Mouse (Mus musculus) erythroblast, embryonic 14.5 days (primary cell): Measurements from ENCODE around the gene Adamtsl3. TPM values are rescaled to one million over a fixed set of nuclear protein-coding genes. Genes with fewer than 3 reads are reported as not detected.

Experiments used
- H3K27me3 ChIP-seq: 2 replicates; pipeline ENCODE4 v1.6.1; 2012; ENCODE audit warnings: inconsistent platforms; ENCODE audit not compliant: control insufficient read depth
- H3K36me3 ChIP-seq: 2 replicates; pipeline ENCODE4 v1.6.1; 2012; ENCODE audit warnings: mild to moderate bottlenecking, inconsistent platforms; ENCODE audit not compliant: control insufficient read depth
- H3K4me1 ChIP-seq: 2 replicates; pipeline ENCODE4 v1.6.1; 2012; ENCODE audit warnings: inconsistent platforms; ENCODE audit not compliant: control insufficient read depth
- H3K4me3 ChIP-seq: replicated peaks from 2 replicates; pipeline ENCODE3; 2012; ENCODE audit warnings: moderate library complexity, mild to moderate bottlenecking, inconsistent platforms
- H3K9me3 ChIP-seq: 2 replicates; pipeline ENCODE4 v1.6.1; 2012; ENCODE audit warnings: low read length, inconsistent platforms, mixed read lengths; ENCODE audit not compliant: control insufficient read depth
- GATA1 ChIP-seq: IDR thresholded peaks from 2 replicates; pipeline ENCODE4 v1.6.1; 2012; ENCODE audit warnings: low read length, inconsistent platforms, mixed read lengths
- TAL1 ChIP-seq: IDR thresholded peaks from 3 replicates; pipeline ENCODE4 v1.6.1; 2012; ENCODE audit warnings: low read length, inconsistent platforms, mixed read lengths
- polyA plus RNA-seq: library from polyadenylated mRNA; stranded (reverse); fragments of >175 nt; gene quantifications from 2 replicates; pipeline ENCODE4 v1.2.3, GENCODE M21; 2012

Adamtsl3 gene
- polyA plus RNA-seq, 1 experiment = not detected

GRCm38 (mm10) chr7:82423602-82424001, 88.1 kb downstream of the Adamtsl3 start:
- no peaks in the 10 kb centered on the region for H3K4me1 ChIP-seq
- no peaks in the 10 kb centered on the region for H3K27me3 ChIP-seq
- H3K4me3 ChIP-seq = no peak overlapping the region
- H3K36me3 ChIP-seq = no peaks in the 10 kb centered on the region
- TF ChIP-seq GATA1 (no peak), TAL1 (no peak)
- no peaks in the 10 kb centered on the region for H3K9me3 ChIP-seq

GRCm38 (mm10) chr7:82424281-82424680, 88.8 kb downstream of the Adamtsl3 start:
- Histone ChIP-seq H3K4me3 (no peak overlapping the region), H3K27me3 (no peaks in the 10 kb centered on the region), H3K9me3 (no peaks in the 10 kb centered on the region), H3K36me3 (no peaks in the 10 kb centered on the region), H3K4me1 (no peaks in the 10 kb centered on the region)
- TF ChIP-seq GATA1 (no peak), TAL1 (no peak)

GRCm38 (mm10) chr7:82425374-82425773, 89.9 kb downstream of the Adamtsl3 start:
- no peaks in the 10 kb centered on the region for H3K9me3 ChIP-seq
- H3K4me1 ChIP-seq = no peaks in the 10 kb centered on the region
- H3K4me3 ChIP-seq = no peak overlapping the region
- no peak for TF ChIP-seq TAL1
- TF ChIP-seq GATA1 = no peak
- no peaks in the 10 kb centered on the region for H3K27me3 ChIP-seq
- no peaks in the 10 kb centered on the region for H3K36me3 ChIP-seq

GRCm38 (mm10) chr7:82429447-82429846, 94.0 kb downstream of the Adamtsl3 start:
- no peaks in the 10 kb centered on the region for H3K36me3 ChIP-seq
- H3K9me3 ChIP-seq = no peaks in the 10 kb centered on the region
- TF ChIP-seq GATA1 (no peak), TAL1 (no peak)
- H3K4me1 ChIP-seq = no peaks in the 10 kb centered on the region
- H3K4me3 ChIP-seq = no peak overlapping the region
- no peaks in the 10 kb centered on the region for H3K27me3 ChIP-seq

- H3K9me3 ChIP-seq = no peaks in the 10 kb centered on the region
- no peak for TF ChIP-seq TAL1
- no peak for TF ChIP-seq GATA1
- H3K4me3 ChIP-seq = no peak overlapping the region
- H3K36me3 ChIP-seq = no peaks in the 10 kb centered on the region
- no peaks in the 10 kb centered on the region for H3K27me3 ChIP-seq
- H3K4me1 ChIP-seq = no peaks in the 10 kb centered on the region
These were observed 96.1 kb downstream of the Adamtsl3 start for GRCm38 (mm10) chr7:82431572-82431971.

GRCm38 (mm10) chr7:82433226-82433625, 97.7 kb downstream of the Adamtsl3 start:
- TF ChIP-seq TAL1 (no peak), GATA1 (no peak)

GRCm38 (mm10) chr7:82458376-82458775, 122.9 kb downstream of the Adamtsl3 start:
- Histone ChIP-seq H3K4me1 (no peaks in the 10 kb centered on the region), H3K9me3 (no peaks in the 10 kb centered on the region), H3K36me3 (no peaks in the 10 kb centered on the region), H3K4me3 (no peak overlapping the region), H3K27me3 (no peaks in the 10 kb centered on the region)
- TF ChIP-seq GATA1 (no peak), TAL1 (no peak)

More at GRCm38 (mm10) chr7:82433226-82433625, 97.7 kb downstream of the Adamtsl3 start:
- H3K9me3 ChIP-seq = no peaks in the 10 kb centered on the region
- no peaks in the 10 kb centered on the region for H3K4me1 ChIP-seq
- no peaks in the 10 kb centered on the region for H3K27me3 ChIP-seq
- no peak overlapping the region for H3K4me3 ChIP-seq
- no peaks in the 10 kb centered on the region for H3K36me3 ChIP-seq

GRCm38 (mm10) chr7:82462921-82463523, 127.5 kb downstream of the Adamtsl3 start:
- TF ChIP-seq GATA1 = no peak
- no peak for TF ChIP-seq TAL1
- Histone ChIP-seq H3K4me3 (no peak overlapping the region), H3K4me1 (no peaks in the 10 kb centered on the region), H3K27me3 (no peaks in the 10 kb centered on the region), H3K9me3 (no peaks in the 10 kb centered on the region), H3K36me3 (no peaks in the 10 kb centered on the region)

GRCm38 (mm10) chr7:82464364-82464763, 128.9 kb downstream of the Adamtsl3 start:
- no peaks in the 10 kb centered on the region for H3K9me3 ChIP-seq
- no peaks in the 10 kb centered on the region for H3K36me3 ChIP-seq
- no peaks in the 10 kb centered on the region for H3K4me1 ChIP-seq
- no peak overlapping the region for H3K4me3 ChIP-seq
- TF ChIP-seq GATA1 (no peak), TAL1 (no peak)
- no peaks in the 10 kb centered on the region for H3K27me3 ChIP-seq

- Histone ChIP-seq H3K27me3 (no peaks in the 10 kb centered on the region), H3K4me3 (no peak overlapping the region), H3K9me3 (no peaks in the 10 kb centered on the region), H3K4me1 (no peaks in the 10 kb centered on the region), H3K36me3 (no peaks in the 10 kb centered on the region)
- TF ChIP-seq GATA1 (no peak), TAL1 (no peak)
These were observed 129.9 kb downstream of the Adamtsl3 start for GRCm38 (mm10) chr7:82465437-82465836.
